Mouse (Mus musculus): Measurements from ENCODE around the gene Lrrc72. TPM values are rescaled to one million over a fixed set of nuclear protein-coding genes. Genes with fewer than 3 reads are reported as not detected.
"Not testable (repeated sequence)": the region's sequence is repeated elsewhere in the genome, so short reads cannot be mapped to it uniquely, and the experiment has no call there.

The Lrrc72 gene
- total RNA-seq (2021): not detected
- long read RNA-seq, experiment 1: 0 reads
- long read RNA-seq, experiment 2: 0 reads

GRCm38 (mm10) chr12:36253298-36253697, at the start of gene Lrrc72:
Gene Lrrc72, minus strand, starts transcription at chr12:36253398.
- no peak for DNase-seq (ENCODE audit: low spot score in 2 of 2)

- DNase-seq (ENCODE audit: low spot score in 2 of 2): peak; percentile 41 to 44
Observed at GRCm38 (mm10) chr12:36302326-36302725, 49.1 kb upstream of the Lrrc72 start.

GRCm38 (mm10) chr12:36291346-36291745, 38.1 kb upstream of the Lrrc72 start:
- no peak for DNase-seq (ENCODE audit: low spot score in 2 of 2)

GRCm38 (mm10) chr12:36290465-36290864, 37.3 kb upstream of the Lrrc72 start:
- DNase-seq (ENCODE audit: low spot score in 2 of 2): no peak

GRCm38 (mm10) chr12:36289634-36290033, 36.4 kb upstream of the Lrrc72 start:
- no peak for DNase-seq (ENCODE audit: low spot score in 2 of 2)

- no peak for DNase-seq (ENCODE audit: low spot score in 2 of 2)
Observed at GRCm38 (mm10) chr12:36274823-36275222, 21.6 kb upstream of the Lrrc72 start.

- no peak for DNase-seq (ENCODE audit: low spot score in 2 of 2)
Observed at GRCm38 (mm10) chr12:36267670-36268246, 14.6 kb upstream of the Lrrc72 start.

GRCm38 (mm10) chr12:36262116-36262721, 9.0 kb upstream of the Lrrc72 start:
- DNase-seq (ENCODE audit: low spot score in 2 of 2): no peak

- no peak for DNase-seq (ENCODE audit: low spot score in 2 of 2)
Observed at GRCm38 (mm10) chr12:36255413-36255812, 2.2 kb upstream of the Lrrc72 start.

- DNase-seq (ENCODE audit: low spot score in 2 of 2): no peak
Observed at GRCm38 (mm10) chr12:36241171-36241570, 12.0 kb downstream of the Lrrc72 start.

- DNase-seq (ENCODE audit: low spot score in 2 of 2): no peak
Observed at GRCm38 (mm10) chr12:36231386-36231785, 21.8 kb downstream of the Lrrc72 start.

- DNase-seq (ENCODE audit: low spot score in 2 of 2): no peak
Observed at GRCm38 (mm10) chr12:36224392-36224791, 28.8 kb downstream of the Lrrc72 start.

- DNase-seq (ENCODE audit: low spot score in 2 of 2): no peak
Observed at GRCm38 (mm10) chr12:36216905-36217304, 36.3 kb downstream of the Lrrc72 start.

- no peak for DNase-seq (ENCODE audit: low spot score in 2 of 2)
Observed at GRCm38 (mm10) chr12:36216230-36216629, 37.0 kb downstream of the Lrrc72 start.

- DNase-seq (ENCODE audit: low spot score in 2 of 2): peak in 1 of 2 experiments; percentile 33
Observed at GRCm38 (mm10) chr12:36215149-36215480, 38.1 kb downstream of the Lrrc72 start.

GRCm38 (mm10) chr12:36214389-36215148, 38.6 kb downstream of the Lrrc72 start:
- no peak for DNase-seq (ENCODE audit: low spot score in 2 of 2)

GRCm38 (mm10) chr12:36210096-36210495, 43.1 kb downstream of the Lrrc72 start:
- DNase-seq (ENCODE audit: low spot score in 2 of 2): no peak

GRCm38 (mm10) chr12:36208456-36208855, 44.7 kb downstream of the Lrrc72 start:
- DNase-seq (ENCODE audit: low spot score in 2 of 2): peak; percentile 20 to 43

GRCm38 (mm10) chr12:36207800-36208148, 45.4 kb downstream of the Lrrc72 start:
- DNase-seq (ENCODE audit: low spot score in 2 of 2): no peak

- peak; percentile 29 to 48 for DNase-seq (ENCODE audit: low spot score in 2 of 2)
Observed at GRCm38 (mm10) chr12:36207072-36207799, 46.0 kb downstream of the Lrrc72 start.

- not testable (repeated sequence) for DNase-seq (ENCODE audit: low spot score in 2 of 2)
Observed at GRCm38 (mm10) chr12:36205579-36206119, 47.5 kb downstream of the Lrrc72 start.
